ENCODE assay signal across 15 mouse cellular contexts in the genomic region with DNA sequence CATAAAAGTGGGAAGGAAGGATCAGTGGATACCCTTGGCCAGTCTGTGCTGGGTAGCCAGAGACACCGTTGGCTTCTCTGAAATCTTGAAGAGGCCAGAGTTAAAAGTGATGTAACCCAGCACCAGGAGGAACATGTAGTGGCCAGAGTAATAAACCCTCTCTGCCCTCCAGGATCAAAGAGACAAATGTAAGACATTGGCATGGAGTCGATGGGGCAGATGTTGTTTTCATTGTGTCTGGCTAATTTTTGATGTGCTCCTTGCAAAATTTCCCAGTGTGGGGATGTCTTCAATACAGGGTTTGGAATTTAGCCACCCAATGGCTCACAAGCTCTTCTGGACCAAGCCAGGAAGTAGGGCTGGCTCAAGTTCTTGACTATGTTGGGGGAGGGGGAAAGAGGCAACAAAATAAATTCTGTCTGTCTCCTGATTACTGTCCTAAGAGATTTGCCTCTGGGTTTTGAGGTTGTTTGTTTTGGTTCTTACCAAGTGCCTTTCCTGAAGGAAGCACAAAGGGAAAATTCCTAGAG. TPM values are rescaled to one million over a fixed set of nuclear protein-coding genes. Genes with fewer than 3 reads are reported as not detected.
DNase-seq lines count a peak whose midpoint lies in the region; TF ChIP-seq lines count a peak whose summit lies in the region.
"Had no signal": no experiment of that assay in that cellular context is flagged by ENCODE, and none has a peak within 500 bp of the region (broad histone marks: within the 10 kb centered on the region; RNA-seq: fewer than 3 reads in every experiment).

No protein-coding gene starts in this region.

- no peaks in the 10 kb centered on the region for H3K9me3 ChIP-seq in embryonic facial prominence, embryonic 10.5 days
- H3K9me3 ChIP-seq: hindbrain, embryonic 13.5 days; intestine, embryonic 15.5 days; limb, embryonic 13.5 days; neural tube, embryonic 13.5 days had no signal

- H3K27me3 ChIP-seq in kidney, adult 2 months (replicated peaks; ENCODE audit: control insufficient read depth, insufficient read depth, low read length) = no peaks in the 10 kb centered on the region
- no peaks in the 10 kb centered on the region for H3K27me3 ChIP-seq in embryonic facial prominence, embryonic 10.5 days (replicated peaks; ENCODE audit: low read depth, poor library complexity, severe bottlenecking)
- H3K27me3 ChIP-seq: hindbrain, embryonic 13.5 days; intestine, embryonic 15.5 days; neural tube, embryonic 13.5 days had no signal

- H3K27ac ChIP-seq in kidney, adult 2 months (ENCODE audit: insufficient read depth, low read depth, low read length) = no peak overlapping the region
- H3K27ac ChIP-seq in embryonic facial prominence, embryonic 10.5 days (replicated peaks) = peak overlapping the region; percentile 6; the same call in 1 of the 2 replicates
- H3K27ac ChIP-seq: hindbrain, embryonic 13.5 days; intestine, embryonic 15.5 days; limb, embryonic 13.5 days; neural tube, embryonic 13.5 days had no signal

- TF ChIP-seq CTCF in kidney, adult 2 months (conservative IDR thresholded peaks at IDR 0.05; ENCODE audit: insufficient read depth, insufficient read length, low read depth, low read length) = no peak

- DNase-seq in cerebellum, postnatal 10 days = peak; percentile 24 to 27
- DNase-seq in cerebellum, adult 18-20 months = no peak
- peak; percentile 21 for DNase-seq in kidney, adult 2 months
- no peak for DNase-seq in kidney, adult 11 months
- no peak for DNase-seq in embryonic facial prominence, embryonic 10.5 days (ENCODE audit: low spot score)
- peak; percentile 52 for DNase-seq in lung, postnatal 10 days
- no peak for DNase-seq in Muller cell, postnatal 12 days (ENCODE audit: inconsistent ontology term)
- no peak for DNase-seq in urinary bladder, postnatal 10 days (ENCODE audit: low spot score)
- DNase-seq: cerebellum, postnatal 36 days; liver, postnatal 0 days; thymus, adult 18-20 months had no signal

- no peaks in the 10 kb centered on the region for H3K36me3 ChIP-seq in kidney, adult 2 months (ENCODE audit: control insufficient read depth, insufficient read depth, low read length)
- H3K36me3 ChIP-seq in embryonic facial prominence, embryonic 10.5 days (replicated peaks) = no peaks in the 10 kb centered on the region
- H3K36me3 ChIP-seq: hindbrain, embryonic 13.5 days; intestine, embryonic 15.5 days; limb, embryonic 13.5 days; neural tube, embryonic 13.5 days had no signal

- no peaks in the 10 kb centered on the region for H3K4me1 ChIP-seq in kidney, adult 2 months (ENCODE audit: control insufficient read depth, insufficient read depth, low read length)
- peaks cover 13% of the 10 kb centered on the region for H3K4me1 ChIP-seq in embryonic facial prominence, embryonic 10.5 days
- H3K4me1 ChIP-seq: hindbrain, embryonic 13.5 days; intestine, embryonic 15.5 days; neural tube, embryonic 13.5 days had no signal

- WGBS in kidney, adult 2 months = 35% methylated on average over 2 of the region's 2 CpGs
- WGBS in embryonic facial prominence, embryonic 10.5 days = 89% methylated on average over 2 of the region's 2 CpGs

- TF ChIP-seq POLR2A in kidney, adult 2 months (IDR thresholded peaks at IDR 0.05; ENCODE audit: low read depth, low read length) = no peak

- H3K4me3 ChIP-seq in kidney, adult 2 months (ENCODE audit: insufficient read depth, low read depth, low read length) = no peak overlapping the region
- no peak overlapping the region for H3K4me3 ChIP-seq in embryonic facial prominence, embryonic 10.5 days
- H3K4me3 ChIP-seq: hindbrain, embryonic 13.5 days; intestine, embryonic 15.5 days; limb, embryonic 13.5 days; neural tube, embryonic 13.5 days had no signal

RNA-seq across cellular contexts. Expression of gene Ube2u, which starts 49.2 kb away (rescaled TPM):
- 1.1 and 1.7 TPM in 2 replicates for polyA plus RNA-seq in kidney, adult 2 months (2012; rRNA removed)
- polyA plus RNA-seq in embryonic facial prominence, embryonic 10.5 days (2016; fragmentation: Nextera tagmentation; extraction: Ambion mirVana) = 0.59 and 0.73 TPM in 2 replicates

Comparison
In these comparisons a context has a peak if more than half of its experiments do, and no peak if none do; other contexts are left out.
1. DNase-seq: peak in cerebellum, postnatal 10 days (2 of 2), kidney, adult 2 months (single experiment) and lung, postnatal 10 days (single experiment); none in cerebellum, adult 18-20 months (0 of 2), kidney, adult 11 months (single experiment), embryonic facial prominence, embryonic 10.5 days (single experiment), Muller cell, postnatal 12 days (single experiment) and urinary bladder, postnatal 10 days (single experiment).